Mouse (Mus musculus) heart, postnatal 10 days (tissue): ENCODE data around the gene Dgat2. TPM values are rescaled to one million over a fixed set of nuclear protein-coding genes. Genes with fewer than 3 reads are reported as not detected.

ENCODE experiments used
- DNase-seq, 2 experiments: peaks; one replicate each; pipeline ENCODE4 v3.0.0; 2021
- intact Hi-C: fragments of 180-260 bp; cut with DNase I; formaldehyde crosslinking; loops from one replicate; pipeline ENCODE4 v1.15.1; 2025
- total RNA-seq, 2 experiments: library from RNA; stranded (reverse); gene quantifications; 2 replicates each; pipeline ENCODE4 v1.2.3; 2021

The Dgat2 gene
- 100 to 1,000 TPM; 154 to 202 TPM for total RNA-seq

GRCm38 (mm10) chr7:99182432-99183172 lies at the start of gene Dgat2:
Dgat2 (minus strand) TSS chr7:99182719.
- DNase-seq, result peak; percentile 93 to 95
- intact Hi-C loops, result loop anchor here (2.0 to 5.0 kb wide), 2 partner anchors 30 to 45 kb away; no protein-coding TSS in a partner anchor

GRCm38 (mm10) chr7:99230061-99230747 lies 47.7 kb upstream of the Dgat2 start:
- intact Hi-C loops, result no loop called here
- no peak for DNase-seq

DNA sequence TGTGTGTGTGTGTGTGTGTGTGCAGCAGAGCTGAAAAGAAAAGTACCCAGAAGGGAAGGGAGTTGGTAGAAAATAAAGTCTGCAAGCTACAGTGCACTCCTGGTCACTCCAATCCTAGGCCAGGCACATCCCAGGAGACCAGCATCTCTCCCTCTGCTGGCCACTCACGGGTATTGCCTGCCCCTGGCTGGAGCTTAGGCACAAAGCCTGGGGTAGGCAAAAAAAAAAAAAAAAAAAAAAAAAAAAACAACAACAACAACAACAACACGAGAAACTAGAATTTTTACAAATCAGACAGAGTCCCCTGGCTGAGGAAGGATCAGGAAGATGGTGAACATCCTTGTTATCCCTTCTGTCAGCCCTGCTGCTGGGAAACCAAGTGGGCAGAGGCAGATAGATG lies 46.9 kb upstream of the Dgat2 start:
- intact Hi-C loops, result loop anchor here (5.0 kb wide), 1 partner anchor 47 kb away; the partner anchor contains the start of gene Dgat2
- peak; percentile 58 to 71 for DNase-seq

GRCm38 (mm10) chr7:99228825-99229224 lies 46.3 kb upstream of the Dgat2 start:
- intact Hi-C loops, result loop anchor here (5.0 kb wide), 1 partner anchor 47 kb away; the partner anchor contains the start of gene Dgat2
- no peak for DNase-seq

GRCm38 (mm10) chr7:99227267-99227666 lies 44.7 kb upstream of the Dgat2 start:
- intact Hi-C loops, result loop anchor here (5.0 kb wide), 1 partner anchor 45 kb away; the partner anchor contains the start of gene Dgat2

DNA sequence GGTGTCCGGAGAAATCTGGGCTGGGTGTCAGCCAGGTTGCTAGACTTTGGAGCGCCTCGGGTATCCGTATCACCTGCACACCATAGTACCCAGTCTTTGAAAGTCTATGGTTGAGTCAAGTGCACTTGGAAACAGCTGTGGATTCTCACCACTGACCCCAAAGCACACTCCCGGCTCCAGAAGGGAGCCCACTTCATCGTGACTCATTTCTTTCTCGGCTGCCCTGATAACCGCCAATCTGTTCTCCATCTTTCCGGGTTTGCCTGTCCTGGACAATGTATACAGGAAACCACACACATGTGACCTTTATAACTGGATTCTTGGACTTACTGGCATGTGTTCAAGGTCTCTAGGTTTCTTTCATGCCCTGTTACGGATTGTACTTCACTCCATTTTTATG lies 44.1 kb upstream of the Dgat2 start:
- no peak for DNase-seq
- intact Hi-C loops, result loop anchor here (5.0 kb wide), 1 partner anchor 44 kb away; the partner anchor contains the start of gene Dgat2

More at GRCm38 (mm10) chr7:99227267-99227666, 44.7 kb upstream of the Dgat2 start:
- no peak for DNase-seq

DNA sequence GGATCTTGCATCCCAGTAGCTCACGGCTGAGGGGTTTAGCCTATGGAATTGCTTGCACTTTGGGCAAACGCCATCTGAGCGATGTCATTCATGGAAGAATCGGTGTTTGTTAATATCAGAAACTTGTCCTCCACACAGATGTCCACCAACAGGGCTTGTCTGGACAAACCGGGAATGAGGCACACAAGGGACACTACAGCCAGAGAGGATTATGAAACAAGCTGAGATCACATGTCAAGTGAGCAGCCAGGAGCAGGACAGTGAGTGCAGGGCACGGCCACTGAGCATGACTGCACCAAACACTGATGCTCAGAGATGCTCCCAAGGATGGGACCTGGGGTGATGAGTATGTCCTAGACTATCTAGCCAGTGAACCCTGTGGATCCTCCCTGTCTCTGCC lies 42.9 kb upstream of the Dgat2 start:
- intact Hi-C loops, result loop anchor here (5.0 kb wide), 1 partner anchor 43 kb away; the partner anchor contains the start of gene Dgat2
- DNase-seq, result peak; percentile 42 to 55

GRCm38 (mm10) chr7:99224648-99225190 lies 42.2 kb upstream of the Dgat2 start:
- intact Hi-C loops, result loop anchor here (5.0 kb wide), 1 partner anchor 42 kb away; the partner anchor contains the start of gene Dgat2
- no peak for DNase-seq

- DNase-seq, result no peak
- intact Hi-C loops, result no loop called here
Observed at GRCm38 (mm10) chr7:99224225-99224624, 41.7 kb upstream of the Dgat2 start.

GRCm38 (mm10) chr7:99217338-99218074 lies 35.0 kb upstream of the Dgat2 start:
- peak; percentile 87 to 91 for DNase-seq
- intact Hi-C loops, result loop anchor here (5.0 kb wide), 1 partner anchor 55 kb away; no protein-coding TSS in a partner anchor

- intact Hi-C loops, result loop anchor here (5.0 kb wide), 1 partner anchor 53 kb away; no protein-coding TSS in a partner anchor
- peak; percentile 79 for DNase-seq
Observed at GRCm38 (mm10) chr7:99215347-99215855, 32.9 kb upstream of the Dgat2 start.

DNA sequence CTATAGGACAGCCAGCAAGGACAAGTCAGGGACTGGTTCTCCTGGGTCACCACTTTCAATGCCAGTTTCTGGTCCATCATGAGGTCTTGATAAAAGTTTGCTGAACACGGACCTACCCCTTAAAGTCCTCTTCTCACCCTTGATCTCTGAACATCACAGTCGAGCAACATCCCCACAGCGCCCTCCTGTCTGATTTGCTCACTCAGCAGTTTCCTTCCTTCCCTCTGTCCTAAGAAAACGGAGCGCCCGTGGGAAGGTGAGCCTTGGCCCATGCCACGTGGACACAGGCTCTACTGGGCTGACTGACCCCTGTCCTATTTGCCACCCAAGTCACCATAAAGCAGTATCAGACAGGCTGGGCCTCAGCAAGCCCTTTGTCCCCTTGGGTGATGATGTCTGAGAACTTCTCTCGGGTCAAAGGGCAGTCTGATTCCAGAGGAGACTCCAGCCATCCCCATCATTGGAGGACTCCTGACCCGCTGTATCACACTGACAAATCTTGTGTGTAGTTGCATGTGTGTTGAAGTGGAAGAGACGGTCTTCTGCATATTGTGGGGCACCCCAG lies 32.2 kb upstream of the Dgat2 start:
- DNase-seq, result no peak
- intact Hi-C loops, result loop anchor here (5.0 kb wide), 1 partner anchor 52 kb away; no protein-coding TSS in a partner anchor

GRCm38 (mm10) chr7:99213686-99214085 lies 31.2 kb upstream of the Dgat2 start:
- intact Hi-C loops, result no loop called here
- DNase-seq, result no peak

DNA sequence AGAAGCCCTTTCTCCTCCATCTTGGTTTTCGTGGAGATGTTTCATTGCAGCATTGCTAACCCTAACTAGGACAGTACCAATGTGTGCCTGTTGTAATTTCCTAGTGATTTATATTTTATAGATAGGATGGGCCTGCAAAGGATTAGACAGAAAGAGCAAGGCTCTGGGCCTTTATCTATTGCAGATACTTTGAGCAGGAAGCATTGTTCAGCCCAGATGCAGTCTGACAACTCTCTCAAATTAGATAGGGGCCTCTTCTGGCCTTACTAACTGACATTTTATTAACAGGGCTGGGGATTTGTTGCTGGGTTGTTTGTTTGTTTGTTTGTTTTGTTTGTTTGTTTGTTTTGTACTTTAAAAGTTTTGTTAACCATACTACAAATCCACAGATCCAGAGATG lies 30.5 kb upstream of the Dgat2 start:
- intact Hi-C loops, result no loop called here
- DNase-seq, result no peak

DNA sequence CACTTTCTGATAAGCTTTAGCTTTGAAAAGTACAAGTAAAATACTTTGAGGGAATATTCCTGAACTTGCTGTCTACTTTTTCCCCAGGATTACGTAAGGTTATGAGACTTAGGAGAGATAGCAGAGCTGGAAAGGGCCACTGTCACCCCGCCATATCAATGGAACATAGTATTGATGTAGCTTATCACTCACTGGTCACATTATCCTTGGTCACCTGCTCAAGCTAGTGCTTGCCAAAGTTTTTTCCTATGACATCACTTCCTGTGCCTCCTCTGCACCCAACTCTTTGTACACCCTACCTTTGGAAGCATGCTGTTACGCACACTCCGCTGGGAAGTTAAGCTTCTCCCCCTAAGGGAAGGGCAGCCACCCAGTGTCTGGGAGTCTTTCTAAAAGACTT lies 26.2 kb upstream of the Dgat2 start:
- DNase-seq, result no peak
- intact Hi-C loops, result no loop called here

DNA sequence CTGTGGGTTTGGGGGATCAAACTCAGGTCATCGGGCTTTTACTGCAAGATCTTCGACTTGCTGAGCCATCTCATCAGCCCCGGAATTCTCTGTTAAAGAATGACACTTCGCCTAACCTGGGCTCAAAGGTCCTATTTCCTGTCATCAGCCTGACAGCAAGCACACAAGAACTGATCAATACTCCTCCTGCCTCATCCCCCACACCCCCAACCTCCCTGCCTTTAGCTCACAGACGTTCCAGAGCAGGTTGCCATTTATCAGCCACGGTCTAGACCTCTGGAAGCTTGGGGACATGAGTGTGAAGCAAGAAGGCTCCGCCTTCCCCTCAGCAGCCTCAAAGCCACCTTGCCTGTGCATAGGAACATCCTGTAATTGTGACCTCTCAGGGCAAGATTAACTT lies 23.8 kb upstream of the Dgat2 start:
- intact Hi-C loops, result no loop called here
- DNase-seq, result no peak

GRCm38 (mm10) chr7:99202163-99202562 lies 19.6 kb upstream of the Dgat2 start:
- DNase-seq, result peak; percentile 67 to 71
- intact Hi-C loops, result loop anchor here (5.0 kb wide), 1 partner anchor 40 kb away; no protein-coding TSS in a partner anchor

DNA sequence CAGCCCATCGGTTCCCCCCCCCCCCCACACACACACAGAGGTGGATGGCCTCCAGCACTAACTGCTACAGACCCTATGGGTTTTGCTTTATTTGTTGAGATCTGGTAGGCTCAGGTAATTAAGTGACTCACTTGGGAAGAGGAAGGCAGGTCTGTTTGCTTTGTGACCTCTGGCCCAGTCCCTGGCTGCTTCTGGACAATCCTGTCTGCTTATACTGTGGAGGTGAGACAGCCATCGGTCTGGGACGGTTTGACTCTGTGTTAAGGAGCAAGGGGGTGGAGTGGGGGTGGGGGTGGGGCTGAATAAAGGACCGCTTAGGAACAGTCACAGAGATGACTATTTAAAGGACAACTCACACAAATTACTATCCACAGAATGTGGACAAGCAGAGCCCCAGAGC lies 17.8 kb upstream of the Dgat2 start:
- intact Hi-C loops, result loop anchor here (5.0 kb wide), 1 partner anchor 38 kb away; no protein-coding TSS in a partner anchor
- DNase-seq, result no peak

DNA sequence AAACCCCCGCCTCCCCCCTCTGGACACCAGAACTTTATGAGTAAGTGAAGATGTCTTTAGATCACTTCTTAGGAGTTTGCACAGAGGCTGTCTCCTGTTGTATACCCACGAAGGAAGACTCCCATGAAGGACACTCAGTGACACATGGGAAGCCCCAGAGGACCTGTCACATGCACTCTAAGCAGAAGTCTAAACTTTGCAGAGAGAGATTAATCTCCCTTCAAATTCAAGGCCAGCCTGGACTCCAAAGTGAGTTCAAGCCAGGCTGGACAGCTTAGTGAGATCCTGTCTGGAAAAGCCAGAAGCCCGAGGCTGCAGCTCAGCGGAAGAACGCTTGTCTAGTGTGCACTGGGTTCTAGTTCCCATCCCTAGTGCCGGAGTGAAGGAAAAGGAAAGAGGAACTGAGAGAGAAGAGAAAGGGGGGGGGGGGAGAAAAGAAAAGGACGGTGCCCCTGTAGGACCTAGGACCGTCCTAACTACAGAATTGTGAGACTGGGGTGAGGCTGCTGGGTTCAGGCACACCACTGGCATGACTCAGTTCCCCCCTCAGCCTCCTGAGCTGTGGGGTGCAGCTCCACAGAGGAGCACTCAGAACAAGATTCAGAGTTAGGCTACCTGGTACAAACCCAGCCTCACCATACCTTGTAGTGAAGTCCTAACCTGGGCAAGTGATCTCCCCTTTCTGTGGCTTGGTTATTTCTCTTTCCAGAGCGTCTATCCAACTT lies 17.1 kb upstream of the Dgat2 start:
- intact Hi-C loops, result loop anchor here (5.0 kb wide), 1 partner anchor 37 kb away; no protein-coding TSS in a partner anchor

More for the DNA sequence above, 17.1 kb upstream of the Dgat2 start:
- no peak for DNase-seq
